Mouse (Mus musculus): ENCODE results near the gene Anks1b.

Anks1b gene

DNA sequence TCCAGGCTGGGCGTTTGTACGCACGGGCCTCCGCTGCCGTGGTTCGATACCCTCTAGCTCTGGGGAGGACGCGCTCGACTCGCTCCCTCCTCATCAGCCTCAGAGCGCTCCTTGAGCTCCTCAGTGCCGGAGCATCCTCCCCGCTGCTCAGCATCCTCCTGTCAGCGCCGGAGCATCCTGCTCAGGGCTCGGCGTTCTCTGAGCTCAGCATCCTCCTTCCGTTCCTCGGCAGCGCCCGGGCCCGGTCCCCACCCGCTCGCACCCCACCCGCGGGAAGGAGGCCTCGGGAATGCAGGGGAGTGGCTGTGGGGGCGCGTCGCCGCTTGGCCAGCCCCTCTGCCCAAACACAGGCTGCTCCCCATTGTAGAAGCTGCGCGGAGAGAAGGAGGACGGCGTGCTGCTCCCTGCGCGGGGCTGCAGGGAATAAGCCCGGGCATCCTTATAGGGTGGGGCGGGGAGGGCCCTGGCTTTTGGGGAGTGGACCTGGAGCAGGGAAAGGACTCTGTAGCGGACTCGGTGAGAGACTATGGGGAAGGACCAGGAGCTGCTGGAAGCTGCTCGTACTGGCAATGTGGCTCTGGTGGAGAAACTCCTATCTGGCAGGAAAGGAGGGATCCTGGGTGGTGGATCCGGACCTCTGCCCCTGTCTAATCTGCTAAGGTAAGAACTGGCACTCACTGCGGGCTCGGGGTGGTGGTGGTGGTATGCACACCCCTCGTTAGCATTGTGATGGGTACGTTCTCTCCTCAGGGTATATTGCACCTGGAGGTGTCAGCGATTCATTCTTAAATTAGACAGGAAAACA, at the start of gene Anks1b:
Anks1b (plus strand) TSS at position 364 of the 805 bp plus-strand sequence.
- peak; percentile 90 for DNase-seq (ENCODE audit: low read depth, low spot score)

DNA sequence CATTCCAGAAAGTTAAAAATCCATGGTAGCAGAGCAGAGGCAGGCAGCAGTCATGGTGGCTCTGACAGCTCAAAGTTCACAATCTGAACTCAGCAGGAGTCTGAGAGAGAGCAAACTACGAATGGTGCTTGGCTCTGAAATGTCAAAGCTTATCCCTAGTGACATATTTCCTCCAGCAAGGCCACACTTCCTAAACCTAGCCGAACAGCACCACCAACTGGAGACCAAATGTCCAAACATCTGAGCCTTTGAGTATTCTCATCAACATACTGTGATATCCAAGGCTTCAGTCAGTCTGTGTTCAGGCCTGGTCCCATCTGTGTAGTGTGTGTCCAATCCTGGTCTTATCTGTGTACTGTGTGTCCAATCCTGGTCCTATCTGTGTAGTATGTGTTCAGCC, 49.4 kb upstream of the Anks1b start:
- peak; percentile 63 for DNase-seq (ENCODE audit: low read depth, low spot score)

DNA sequence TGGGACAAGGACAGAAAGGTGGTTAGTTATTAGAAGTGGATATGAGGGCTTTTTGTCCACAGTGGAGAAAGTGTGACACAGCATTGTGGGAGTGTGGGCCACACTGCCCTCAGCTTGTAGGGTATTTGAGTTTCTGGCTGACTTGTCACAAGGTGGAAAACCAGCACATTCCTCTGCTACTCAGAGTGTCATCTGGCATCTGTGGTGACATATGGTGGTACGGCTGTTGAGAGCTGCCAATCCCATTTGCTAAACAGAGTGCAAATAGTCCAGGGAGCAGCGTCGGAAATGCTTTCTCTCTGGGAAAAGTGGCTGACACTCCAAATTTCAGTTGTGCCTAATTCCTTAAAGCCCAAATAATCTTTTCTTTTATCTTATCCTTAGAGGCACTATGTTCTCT, 46.4 kb upstream of the Anks1b start:
- peak; percentile 98 for DNase-seq (ENCODE audit: low read depth, low spot score)

DNA sequence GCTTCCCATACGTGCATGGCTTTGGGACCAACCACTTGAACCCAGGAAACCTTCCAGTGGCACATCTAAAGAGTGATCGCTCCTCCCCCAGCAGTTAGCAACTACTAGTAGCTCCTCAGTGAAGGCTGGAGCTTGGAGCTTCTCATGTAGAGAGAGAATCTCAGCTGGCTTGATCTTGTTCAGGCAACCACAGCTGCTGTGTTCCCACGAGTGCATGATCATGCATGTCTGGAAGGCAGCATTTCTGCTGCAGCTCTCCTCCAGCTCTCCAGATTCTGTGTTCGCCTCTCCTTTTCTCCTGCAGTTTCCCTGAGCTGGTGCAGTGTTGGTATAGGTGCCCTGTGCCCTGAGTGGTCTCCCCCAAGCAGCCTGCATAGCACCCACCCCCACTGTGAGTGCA, 41.0 kb upstream of the Anks1b start:
- no peak for DNase-seq (ENCODE audit: low read depth, low spot score)

DNA sequence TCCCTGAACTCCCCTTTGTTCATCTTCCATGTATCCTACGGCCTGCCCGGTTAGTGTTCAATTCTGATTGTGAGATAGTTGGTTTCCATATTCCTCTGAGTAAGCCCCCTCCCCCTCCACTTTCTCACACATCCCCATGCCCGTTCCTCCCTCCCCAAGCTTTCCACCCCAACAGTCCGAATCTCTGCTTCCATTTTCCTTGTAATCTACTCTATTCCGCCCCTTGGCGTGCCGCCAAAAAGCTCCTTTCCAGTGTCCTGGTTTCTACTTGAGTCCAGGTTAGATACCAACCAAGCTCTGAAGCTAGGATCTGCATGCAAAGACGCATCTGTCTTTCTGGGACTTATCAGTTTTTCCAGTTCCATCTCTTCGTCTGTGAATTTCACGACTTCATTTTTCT, 40.1 kb upstream of the Anks1b start:
- no peak for DNase-seq (ENCODE audit: low read depth, low spot score)

DNA sequence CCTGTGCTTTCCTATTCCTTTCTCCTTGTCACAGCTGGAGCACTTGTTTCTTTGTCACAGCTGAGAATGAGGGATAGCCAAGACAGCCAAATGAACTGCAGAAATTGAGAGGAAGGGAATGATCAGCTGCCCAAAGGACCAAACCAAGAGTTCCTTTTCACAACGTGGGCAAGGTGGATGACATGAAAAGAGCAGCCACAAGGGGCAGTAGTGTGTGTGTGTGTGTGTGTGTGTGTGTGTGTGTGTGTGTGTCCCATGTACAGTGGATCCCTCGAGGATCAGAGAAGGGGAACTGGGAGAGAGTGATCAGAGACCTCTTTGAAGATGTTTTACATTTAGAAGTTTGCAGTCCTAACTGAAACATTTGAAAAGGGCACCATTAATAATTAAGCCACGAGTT, 35.8 kb upstream of the Anks1b start:
- DNase-seq (ENCODE audit: low read depth, low spot score): no peak

DNA sequence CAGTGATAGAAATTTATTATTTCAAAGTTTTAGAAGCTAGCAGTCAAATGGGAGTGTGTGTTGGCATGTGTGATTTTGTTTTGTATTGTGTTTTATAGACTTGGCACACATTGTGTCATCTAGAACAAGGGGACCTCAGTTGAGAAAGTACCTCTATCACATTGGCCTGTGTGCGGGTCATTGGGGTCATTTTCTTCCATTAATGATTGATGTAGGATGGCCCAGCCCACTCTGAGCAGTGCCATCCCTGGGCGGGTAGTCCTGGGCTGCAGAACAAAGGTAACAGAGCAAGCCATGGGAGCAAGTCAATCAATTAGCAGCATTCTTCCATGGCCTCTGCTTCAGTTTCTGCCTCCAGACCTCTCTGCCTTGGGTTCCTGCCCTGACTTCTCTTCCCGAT, 34.5 kb upstream of the Anks1b start:
- no peak for DNase-seq (ENCODE audit: low read depth, low spot score)

DNA sequence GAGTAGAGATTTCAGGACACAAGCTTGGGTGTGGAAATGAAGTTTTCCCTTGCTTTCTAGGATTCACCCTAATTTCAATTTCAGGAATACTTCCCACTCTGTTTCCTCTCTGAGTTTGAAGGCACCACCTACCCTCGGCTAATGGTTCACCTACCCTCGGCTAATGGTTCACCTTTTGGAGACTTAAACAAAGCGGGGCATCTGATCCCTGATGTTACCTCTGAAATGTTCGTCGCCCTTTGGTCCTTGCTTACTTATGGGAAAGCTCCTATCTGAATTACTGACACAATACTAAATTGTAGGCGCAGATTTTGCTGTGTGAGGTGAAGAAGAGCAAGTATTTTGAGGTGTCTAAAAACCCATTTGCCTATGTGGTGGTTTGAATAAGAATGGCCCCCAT, 22.4 kb upstream of the Anks1b start:
- no peak for DNase-seq (ENCODE audit: low read depth, low spot score)

DNA sequence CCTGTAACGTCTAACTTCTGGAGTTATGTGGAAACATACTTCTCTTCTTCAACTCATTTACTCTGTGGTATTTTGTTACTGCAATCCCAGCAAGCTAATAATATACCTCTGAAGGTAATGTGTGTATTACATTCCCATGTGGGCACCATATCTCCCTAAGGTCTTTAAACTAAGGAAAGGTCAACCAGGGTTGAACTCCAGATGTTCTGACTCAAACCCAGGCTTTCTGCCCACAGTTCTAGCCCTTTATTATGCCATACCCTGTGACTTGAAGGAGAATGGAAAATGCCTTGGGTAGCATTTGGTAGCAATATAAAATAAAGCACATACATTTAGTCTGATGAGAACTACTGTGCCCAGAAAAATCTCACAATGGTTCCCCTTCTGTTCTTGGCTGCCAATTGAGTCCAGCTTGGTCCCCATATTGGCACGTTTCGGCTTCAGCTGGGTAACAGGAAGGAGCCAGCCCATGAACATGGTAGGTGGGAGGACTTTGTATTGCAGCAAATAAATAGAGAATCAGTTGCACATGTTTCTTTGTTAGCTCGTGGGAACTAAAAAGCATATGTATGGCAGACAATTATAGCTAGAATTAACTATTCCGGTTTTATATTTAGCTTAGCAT, 17.9 kb upstream of the Anks1b start:
- DNase-seq (ENCODE audit: low read depth, low spot score): peak; percentile 78

DNA sequence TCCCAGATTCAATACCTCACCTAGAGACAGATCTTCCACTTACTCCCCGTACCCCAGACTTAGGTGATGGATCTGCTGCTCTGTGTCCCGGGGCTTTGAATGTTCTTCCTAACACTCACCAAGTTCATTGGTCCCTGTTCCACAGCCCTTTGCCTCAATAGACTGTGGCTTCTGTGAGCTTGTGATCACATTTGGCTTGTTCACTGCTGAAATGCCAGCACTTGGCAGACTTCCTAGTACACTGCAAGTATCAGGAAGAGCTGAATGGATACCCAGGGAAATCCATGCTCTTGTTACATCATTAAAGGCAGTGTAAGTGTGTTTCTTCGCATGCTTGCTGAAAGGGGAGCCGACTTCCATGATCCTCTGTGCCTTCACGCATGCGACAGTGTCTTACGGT, 17.0 kb upstream of the Anks1b start:
- peak; percentile 95 for DNase-seq (ENCODE audit: low read depth, low spot score)

DNA sequence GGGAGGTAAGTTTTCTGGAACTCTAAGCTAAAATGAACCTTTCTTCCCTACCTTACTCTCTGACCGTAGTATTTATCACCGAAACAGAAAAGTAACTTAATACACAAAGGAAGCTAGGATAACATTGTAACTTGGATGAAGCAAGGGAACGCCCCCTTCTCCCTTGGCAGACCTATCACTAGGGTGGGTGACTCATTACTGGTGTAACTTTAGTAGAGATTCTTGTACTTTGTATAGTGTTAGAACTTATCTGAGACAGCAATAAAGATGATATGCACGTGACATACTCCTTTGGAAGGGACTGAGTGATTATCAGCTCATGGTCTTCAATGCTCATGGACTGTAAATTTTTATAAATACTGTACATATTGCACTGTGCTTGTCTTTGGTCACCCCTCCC, 5.1 kb upstream of the Anks1b start:
- no peak for DNase-seq (ENCODE audit: low read depth, low spot score)

DNA sequence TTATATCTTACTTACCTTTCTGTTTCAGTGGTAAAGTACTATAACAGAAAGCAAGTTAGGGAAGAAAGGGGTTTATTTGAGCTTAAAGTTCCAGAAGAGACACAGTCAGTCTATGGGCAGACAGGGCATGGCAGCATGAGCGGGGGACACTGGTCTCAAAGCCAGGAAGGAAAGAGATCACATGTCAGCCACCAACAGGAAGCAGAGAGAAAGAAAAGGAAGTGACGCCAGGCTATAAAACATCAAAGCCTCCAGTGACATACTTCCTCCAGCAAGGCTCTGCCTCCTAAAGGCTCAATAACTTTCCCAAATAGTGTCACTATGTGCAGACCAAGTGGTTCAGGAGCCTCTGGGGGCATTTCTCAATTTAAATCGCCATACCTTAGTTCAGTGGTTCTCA, 4.5 kb upstream of the Anks1b start:
- DNase-seq (ENCODE audit: low read depth, low spot score): no peak

DNA sequence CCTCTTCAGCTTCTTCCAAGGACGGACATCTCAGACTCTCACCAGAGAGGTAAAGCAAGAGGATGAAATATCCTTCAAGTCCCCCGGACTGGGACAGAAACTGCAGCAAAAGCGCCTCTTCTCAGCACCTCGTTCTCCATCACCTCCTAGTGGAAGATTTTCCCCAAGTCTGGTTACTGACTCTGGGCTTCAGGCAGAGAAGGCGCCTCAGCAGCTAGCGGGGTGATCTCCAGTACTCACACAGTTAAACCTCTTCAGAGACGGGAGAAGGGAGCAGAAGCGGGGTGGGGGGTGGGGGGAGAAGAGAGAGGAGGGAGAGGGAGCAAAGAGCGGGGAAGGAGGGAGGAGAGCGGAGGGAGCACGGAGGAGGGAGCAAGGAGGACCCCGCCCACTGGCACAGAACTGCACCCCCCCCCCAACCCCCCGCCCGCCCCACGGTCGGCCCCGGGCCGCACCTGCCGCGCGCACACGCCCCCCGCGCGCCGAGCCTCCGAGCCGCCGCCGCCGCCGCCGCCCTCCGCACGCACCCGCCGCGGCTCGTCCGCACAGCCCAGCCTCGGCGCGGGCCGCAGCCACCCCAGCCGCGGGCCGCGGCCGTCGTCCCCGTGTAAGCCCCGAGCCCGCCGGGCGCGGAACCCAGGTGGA, 686 bp upstream of the Anks1b start:
- peak; percentile 97 for DNase-seq (ENCODE audit: low read depth, low spot score)

DNA sequence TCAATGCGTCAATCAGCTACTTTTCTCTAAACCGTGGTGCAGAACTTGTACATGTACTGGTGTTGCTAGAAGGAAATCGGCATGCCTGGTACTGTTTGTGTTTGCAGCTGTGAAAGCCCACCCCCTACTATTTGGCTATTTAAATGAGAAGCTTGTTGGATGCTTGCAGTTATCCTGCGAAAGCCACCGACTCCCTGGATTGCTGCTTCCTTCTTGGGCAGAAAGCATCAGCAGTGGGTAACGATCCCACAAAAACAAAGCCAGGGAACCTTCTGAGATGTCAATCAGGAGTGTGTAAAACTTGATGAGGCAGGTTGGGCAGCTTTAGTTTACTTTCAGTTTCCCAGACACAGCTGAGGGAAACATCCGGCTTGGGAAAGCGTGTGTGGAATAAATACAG, 727 bp downstream of the Anks1b start:
- peak; percentile 41 for DNase-seq (ENCODE audit: low read depth, low spot score)

DNA sequence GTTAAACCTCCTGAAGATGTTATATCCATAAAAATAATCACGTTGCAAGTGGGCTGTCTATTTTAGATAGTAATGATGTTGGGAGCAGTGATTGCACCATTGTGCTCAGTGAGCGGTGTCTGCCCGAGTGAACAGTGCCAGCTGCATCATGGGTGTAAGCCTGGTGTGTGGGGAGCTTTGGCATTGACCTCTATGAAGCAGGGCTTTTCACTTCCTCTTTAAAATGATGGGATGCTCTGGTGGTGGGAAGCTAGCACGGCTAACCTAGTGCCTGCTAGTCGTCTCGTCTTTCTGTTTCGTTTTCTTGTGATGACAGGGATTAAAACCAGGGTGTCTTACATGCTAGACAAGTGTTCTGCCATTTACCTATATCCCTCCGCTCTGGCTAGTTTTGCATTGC, 10.3 kb downstream of the Anks1b start:
- DNase-seq (ENCODE audit: low read depth, low spot score): peak; percentile 53

DNA sequence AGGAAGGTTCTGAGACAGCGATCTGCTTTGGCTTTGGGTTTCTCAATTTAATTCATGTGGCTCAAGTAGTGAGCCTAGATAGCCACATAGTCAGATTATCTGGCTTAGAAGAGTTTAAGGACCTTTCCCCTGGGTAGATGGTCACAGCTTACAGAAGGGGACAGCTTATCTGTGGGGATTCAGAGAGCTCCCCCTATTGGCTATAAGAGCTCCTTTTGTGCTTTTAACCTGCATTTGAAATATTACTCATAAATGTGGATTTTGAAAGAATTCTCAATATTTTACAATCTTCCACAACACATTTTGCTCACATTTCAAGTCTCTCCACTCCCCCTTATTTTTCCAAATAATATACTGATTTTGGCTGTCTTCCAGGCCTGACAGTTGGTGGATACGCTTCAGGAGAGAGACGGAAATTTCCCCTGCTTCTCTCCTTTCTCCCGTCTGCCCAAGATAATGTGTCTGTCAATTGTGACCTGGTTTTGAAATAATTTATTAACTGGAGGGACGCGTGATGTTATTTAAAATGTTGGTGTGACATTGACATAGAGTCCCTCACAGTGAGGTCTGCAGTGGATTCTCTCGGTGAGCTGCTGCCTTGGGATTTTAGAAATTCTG, 29.5 kb downstream of the Anks1b start:
- peak; percentile 92 for DNase-seq (ENCODE audit: low read depth, low spot score)

DNA sequence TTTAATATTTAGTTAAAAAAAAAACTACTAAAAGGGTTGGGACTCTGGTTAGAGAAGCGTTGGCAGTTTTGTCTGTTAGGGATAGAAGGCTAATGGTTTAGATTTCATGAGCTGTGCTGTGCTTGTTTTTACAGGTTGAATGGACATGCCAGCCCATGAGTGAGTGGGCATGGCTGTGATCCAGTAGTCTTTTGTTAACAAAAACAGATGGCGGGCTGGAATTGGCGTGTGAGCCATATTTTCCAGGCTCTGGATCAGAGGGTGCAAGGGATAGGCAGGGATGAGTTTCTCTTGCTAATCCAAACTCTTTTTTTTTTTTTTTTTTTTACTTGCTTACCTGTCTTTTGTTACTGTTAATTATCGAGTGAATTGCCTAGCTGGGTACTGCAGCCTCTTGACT, 38.6 kb downstream of the Anks1b start:
- DNase-seq (ENCODE audit: low read depth, low spot score): peak; percentile 97

DNA sequence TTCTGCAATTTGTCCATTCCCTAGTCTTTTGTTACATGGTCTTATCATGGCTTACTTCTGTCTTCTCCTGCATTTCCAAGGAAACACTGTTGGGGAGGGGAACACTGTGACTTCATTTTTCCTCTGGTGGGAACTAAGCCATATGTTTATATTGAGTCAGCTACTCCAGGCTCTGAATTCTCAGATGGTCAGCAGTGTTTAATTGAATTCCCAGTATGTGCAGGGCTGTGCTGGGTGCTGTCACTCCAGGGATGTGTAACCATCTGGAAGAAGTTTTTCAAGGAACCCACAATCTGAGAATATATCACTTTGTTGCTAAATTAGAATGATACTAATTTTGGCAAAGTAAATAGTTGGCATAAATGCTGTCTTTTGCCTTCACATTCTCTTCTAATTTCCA, 39.9 kb downstream of the Anks1b start:
- peak; percentile 84 for DNase-seq (ENCODE audit: low read depth, low spot score)

DNA sequence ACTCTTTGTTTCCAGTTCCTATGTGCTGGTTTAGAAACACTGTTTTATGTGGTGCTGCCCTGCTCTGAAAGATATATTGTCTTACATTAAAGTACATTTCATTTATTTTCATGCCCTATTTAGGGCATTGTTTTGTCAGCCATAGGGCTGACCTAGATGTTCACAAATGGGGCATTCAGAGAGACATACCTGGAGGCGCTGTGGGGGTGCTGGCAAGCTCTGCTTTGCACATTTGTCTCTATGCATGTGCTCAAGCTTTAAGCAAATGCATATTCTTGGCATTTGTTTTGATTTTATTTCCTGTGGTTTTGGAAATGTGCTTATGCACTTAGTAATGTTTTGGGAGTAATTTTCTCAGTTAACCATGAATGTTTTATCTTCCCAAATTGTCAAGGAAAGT, 43.8 kb downstream of the Anks1b start:
- peak; percentile 97 for DNase-seq (ENCODE audit: low read depth, low spot score)

DNA sequence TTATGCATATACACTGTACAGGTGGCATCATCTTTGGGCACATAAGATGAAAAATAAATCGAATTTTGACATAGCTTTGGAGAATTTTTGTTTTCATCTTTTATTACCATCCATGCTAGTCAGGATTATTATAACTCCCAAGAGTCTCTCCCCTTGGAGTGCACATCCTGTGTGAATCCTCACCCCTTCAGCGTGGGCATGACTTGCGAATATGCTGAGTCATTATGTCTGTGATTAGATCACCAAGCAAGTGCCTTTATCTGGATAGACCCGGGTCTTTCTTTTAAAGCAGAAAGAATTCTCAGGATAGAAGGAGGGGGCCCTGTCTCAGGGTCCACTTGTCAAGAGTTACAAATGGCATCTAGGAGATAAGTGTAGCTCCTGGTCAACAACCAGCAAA, 48.7 kb downstream of the Anks1b start:
- peak; percentile 70 for DNase-seq (ENCODE audit: low read depth, low spot score)

DNA sequence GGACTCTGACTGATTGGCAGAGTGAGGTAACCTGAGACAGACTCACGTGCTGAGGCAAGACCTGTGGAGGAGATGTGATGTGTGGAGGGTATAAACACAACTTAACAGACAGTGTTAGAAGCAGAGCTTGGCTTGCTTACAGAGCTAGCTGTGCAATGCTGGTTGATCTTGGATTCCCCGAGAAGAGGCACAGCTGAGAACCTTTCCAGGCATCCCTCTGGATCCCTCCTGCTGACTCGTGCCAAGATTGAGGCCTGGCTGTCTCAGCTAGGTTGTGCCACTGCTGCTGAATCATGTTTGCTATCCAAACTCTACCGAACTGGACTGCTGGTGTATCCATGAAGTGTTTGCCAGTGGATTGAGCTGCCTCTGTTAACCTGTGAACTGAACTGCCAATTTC, 68.9 kb downstream of the Anks1b start:
- DNase-seq (ENCODE audit: low read depth, low spot score): peak; percentile 61

DNA sequence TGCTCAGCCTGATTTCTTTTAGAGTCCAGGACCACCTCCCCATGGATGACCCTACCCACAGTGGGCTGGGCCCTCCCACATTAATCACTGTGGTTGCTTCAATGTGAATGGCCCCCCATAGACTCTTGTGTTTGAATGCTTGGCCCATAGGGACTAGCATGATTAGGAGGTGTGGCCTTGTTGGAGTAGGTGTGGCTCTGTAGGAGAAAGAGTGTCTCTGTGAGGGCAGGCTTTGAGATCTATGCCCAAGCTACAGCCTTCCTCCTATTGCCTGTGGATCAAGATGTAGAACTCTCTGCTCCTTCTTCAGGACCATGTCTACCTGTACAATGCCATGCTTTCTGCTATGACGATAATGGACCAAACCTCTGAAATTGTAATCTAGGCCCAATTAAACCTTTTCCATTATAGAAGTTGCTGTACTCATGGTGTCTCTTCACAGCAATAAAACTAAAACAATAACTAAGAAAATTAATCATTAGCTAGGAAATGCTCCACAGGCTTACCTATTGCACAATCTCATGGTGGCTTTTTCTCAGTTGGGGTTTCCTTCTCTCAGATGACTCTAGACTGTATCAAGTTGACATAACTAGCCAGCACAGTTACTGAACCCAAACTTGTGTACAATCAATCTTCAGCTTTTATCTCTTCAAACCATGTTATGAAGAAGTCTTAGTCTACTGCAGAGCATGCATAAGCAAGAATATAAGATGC, 73.5 kb downstream of the Anks1b start:
- DNase-seq (ENCODE audit: low read depth, low spot score): no peak

Measured in brain, adult 2 months (tissue).